Mouse (Mus musculus) hindbrain, embryonic 12.5 days (tissue): Measurements from ENCODE around the gene Tnfsf9. TPM values are rescaled to one million over a fixed set of nuclear protein-coding genes. Genes with fewer than 3 reads are reported as not detected.
A peak's percentile ranks its signal among the peaks of the same experiment; 100 is the strongest.

Source experiments
- ATAC-seq: fragments of 200-750 bp; cut with Nextera tagmentation; 2 replicates; pipeline ENCODE4 v1.8.0; 2017; ENCODE audit warnings: moderate TSS enrichment; ENCODE audit not compliant: low FRiP score
- H3K27ac ChIP-seq: fragments of 300-500 bp; sonication (generic); 2 replicates; pipeline ENCODE4 v1.5.1; 2016; ENCODE audit warnings: mild to moderate bottlenecking
- H3K27me3 ChIP-seq: fragments of 300-500 bp; sonication (generic); 2 replicates; pipeline ENCODE4 v1.6.1; 2016; ENCODE audit warnings: mild to moderate bottlenecking
- H3K36me3 ChIP-seq: fragments of 300-500 bp; sonication (generic); 2 replicates; pipeline ENCODE4 v1.6.1; 2016; ENCODE audit warnings: mild to moderate bottlenecking
- H3K4me1 ChIP-seq: fragments of 300-500 bp; sonication (generic); 2 replicates; pipeline ENCODE4 v1.6.1; 2016
- H3K4me2 ChIP-seq: fragments of 300-500 bp; sonication (generic); replicated peaks from 2 replicates; pipeline ENCODE4 v1.6.1; 2016; ENCODE audit warnings: mild to moderate bottlenecking
- H3K4me3 ChIP-seq: fragments of 300-500 bp; sonication (generic); 2 replicates; pipeline ENCODE4 v1.5.1; 2016; ENCODE audit warnings: mild to moderate bottlenecking
- H3K9ac ChIP-seq: fragments of 300-500 bp; sonication (generic); 2 replicates; pipeline ENCODE4 v1.6.1; 2016; ENCODE audit warnings: mild to moderate bottlenecking, moderate library complexity
- H3K9me3 ChIP-seq: fragments of 300-500 bp; sonication (generic); replicated peaks from 2 replicates; pipeline ENCODE4 v1.6.1; 2016; ENCODE audit warnings: mild to moderate bottlenecking
- WGBS: fragments of 180-500 bp; shearing (Covaris S2); methylation state at CpG from one replicate; pipeline ENCODE4 v1.1.7; 2016; 5-methylcytosine and 5-hydroxymethylcytosine counted together
- polyA plus RNA-seq: library from polyadenylated mRNA; unstranded; fragments of >200 nt; fragmentation: Nextera tagmentation; extraction: Ambion mirVana; gene quantifications from 2 replicates; pipeline ENCODE4 v1.2.1, GENCODE M21; 2016

Tnfsf9 gene
- polyA plus RNA-seq, 1 experiment from 2014 or later, result 6.1 TPM

DNA sequence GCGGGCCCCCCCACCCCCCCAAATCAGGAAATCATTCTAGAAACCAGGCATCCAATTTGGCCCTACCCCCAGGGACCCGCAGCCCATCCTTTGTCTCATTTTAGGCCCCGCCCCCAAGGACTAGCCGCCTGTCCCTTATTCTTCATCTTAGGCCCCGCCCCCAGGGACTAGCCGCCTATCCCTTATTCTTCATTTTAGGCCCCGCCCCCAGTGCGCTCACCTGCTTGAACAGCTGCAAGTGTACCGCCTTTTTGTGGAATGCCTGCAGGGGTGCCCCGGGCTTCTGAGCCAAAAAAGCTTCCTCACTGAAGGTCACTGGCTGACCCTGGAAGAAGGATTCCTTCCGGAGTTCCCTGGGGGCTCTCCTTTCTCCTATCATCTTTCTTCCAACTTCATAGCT is 34.4 kb upstream of the Tnfsf9 start:
- H3K4me2 ChIP-seq, result peak overlapping the region; percentile 38
- peak overlapping the region; percentile 32 for H3K9ac ChIP-seq

DNA sequence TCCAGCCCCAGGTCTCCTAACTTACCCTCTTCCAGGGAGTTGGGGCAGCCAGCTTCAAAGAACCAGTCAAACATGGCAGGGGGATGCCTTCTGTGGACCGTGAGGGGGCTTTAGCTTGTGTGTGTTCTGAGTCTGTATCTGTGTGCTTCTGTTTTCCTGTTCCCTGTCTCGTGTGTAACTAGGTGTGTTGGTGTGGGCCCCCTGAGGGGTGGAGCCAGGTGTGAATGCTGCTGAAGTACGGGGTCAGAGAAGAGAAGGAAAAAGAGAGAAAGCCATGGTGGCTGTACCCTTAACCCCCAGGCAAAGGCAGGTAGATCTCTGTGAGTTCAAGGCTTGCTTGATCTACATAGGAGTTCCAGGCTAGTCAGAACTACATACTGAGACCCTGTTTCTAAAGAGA is 28.2 kb upstream of the Tnfsf9 start:
- Histone ChIP-seq H3K27me3 (no peaks in the 10 kb centered on the region), H3K4me3 (no peak overlapping the region), H3K4me2 (no peak overlapping the region), H3K4me1 (0 out of 2 replicates have a peak, but pooled peaks cover 5% of the 10 kb centered on the region), H3K9ac (no peak overlapping the region), H3K9me3 (no peaks in the 10 kb centered on the region), H3K27ac (no peak overlapping the region), H3K36me3 (peaks cover 17% of the 10 kb centered on the region)
- ATAC-seq, result no peak
- WGBS, result 52% methylated on average over 3 of the region's 3 CpGs

More for the DNA sequence above, 34.4 kb upstream of the Tnfsf9 start:
- Histone ChIP-seq H3K27ac (no peak overlapping the region), H3K9me3 (no peaks in the 10 kb centered on the region), H3K36me3 (no peaks in the 10 kb centered on the region), H3K27me3 (peaks cover 3% of the 10 kb centered on the region; the same call in 1 of the 2 replicates), H3K4me1 (peaks cover 9% of the 10 kb centered on the region), H3K4me3 (0 out of 2 replicates have a peak overlapping the region, but pooled peaks have one; percentile 20)
- peak; percentile 47 for ATAC-seq
- WGBS, result under 1% methylated on average over 10 of the region's 11 CpGs

GRCm38 (mm10) chr17:57078336-57078735 is 26.8 kb upstream of the Tnfsf9 start, which contains the start of gene Dennd1c:
TSS of gene Dennd1c (minus strand) at chr17:57078514.
- peak; percentile 14; the same call in 1 of the 2 replicates for ATAC-seq
- Histone ChIP-seq H3K9ac (no peak within 1 kb of the TSS; the same call in 1 of the 2 replicates), H3K27ac (peak within 1 kb of the TSS; percentile 23; the same call in 1 of the 2 replicates), H3K4me3 (no peak within 1 kb of the TSS), H3K4me2 (no peak within 1 kb of the TSS), H3K27me3 (no peaks in the 10 kb centered on the region), H3K4me1 (peaks cover 7% of the 10 kb centered on the region; the same call in 1 of the 2 replicates), H3K36me3 (peaks cover 24% of the 10 kb centered on the region), H3K9me3 (no peaks in the 10 kb centered on the region)
- whole genome bisulfite sequencing, result 55% methylated on average over 6 of the region's 6 CpGs

DNA sequence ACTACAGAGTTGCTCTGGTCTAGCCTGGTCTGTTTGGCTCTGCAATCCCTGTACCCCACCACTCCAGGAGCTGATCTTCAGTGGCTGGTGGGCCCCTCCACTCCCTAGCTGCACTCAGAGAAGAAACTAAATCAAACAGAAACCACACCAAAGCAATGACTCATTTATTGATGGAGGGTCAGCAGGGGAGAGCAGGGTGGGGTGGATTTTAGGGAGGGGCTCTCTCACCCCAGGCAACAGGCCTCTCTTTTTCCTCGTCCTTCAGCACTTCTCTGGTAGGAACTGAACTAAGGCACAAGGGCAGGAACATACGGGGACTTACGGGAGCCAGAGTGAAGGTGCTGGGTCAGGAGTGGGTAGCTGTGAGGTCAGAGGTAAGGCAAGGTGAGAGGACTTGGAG is 25.2 kb upstream of the Tnfsf9 start:
- no peak overlapping the region for H3K4me3 ChIP-seq
- no peak overlapping the region for H3K4me2 ChIP-seq
- peaks cover 36% of the 10 kb centered on the region for H3K36me3 ChIP-seq
- no peak overlapping the region for H3K27ac ChIP-seq
- ATAC-seq, result no peak
- WGBS, result 70% methylated on average over 3 of the region's 3 CpGs
- H3K4me1 ChIP-seq, result peaks cover 13% of the 10 kb centered on the region; the same call in 1 of the 2 replicates
- no peaks in the 10 kb centered on the region for H3K27me3 ChIP-seq
- H3K9ac ChIP-seq, result no peak overlapping the region
- H3K9me3 ChIP-seq, result no peaks in the 10 kb centered on the region

- Histone ChIP-seq H3K4me3 (no peak overlapping the region), H3K9me3 (no peaks in the 10 kb centered on the region), H3K27me3 (no peaks in the 10 kb centered on the region), H3K4me2 (no peak overlapping the region), H3K4me1 (peaks cover 19% of the 10 kb centered on the region), H3K36me3 (peaks cover 42% of the 10 kb centered on the region), H3K27ac (no peak overlapping the region), H3K9ac (no peak overlapping the region)
- WGBS, result 93% methylated on average over 31 of the region's 31 CpGs
- no peak for ATAC-seq
Observed at GRCm38 (mm10) chr17:57081234-57081842, 23.8 kb upstream of the Tnfsf9 start.

DNA sequence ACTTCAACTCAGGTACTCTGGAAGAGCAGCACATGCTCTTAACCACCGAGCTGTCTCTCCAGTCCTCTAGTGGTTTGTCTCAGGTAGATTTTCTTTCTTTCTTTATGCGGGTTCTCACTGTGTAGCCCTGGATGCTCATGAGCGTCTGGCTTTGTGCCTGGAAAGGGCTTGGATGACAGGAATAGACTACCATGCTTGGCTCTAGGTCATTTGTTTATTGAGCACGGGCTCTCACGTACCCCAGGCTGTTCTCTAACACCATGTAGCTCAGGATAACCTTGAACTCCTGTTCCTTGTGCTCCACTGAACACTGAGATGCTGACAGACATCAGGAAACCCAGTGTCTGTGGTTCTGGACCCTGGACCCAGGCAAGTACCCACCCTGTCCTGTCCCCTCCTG is 22.6 kb upstream of the Tnfsf9 start:
- no peaks in the 10 kb centered on the region for H3K27me3 ChIP-seq
- H3K27ac ChIP-seq, result no peak overlapping the region
- no peak overlapping the region for H3K4me3 ChIP-seq
- peaks cover 42% of the 10 kb centered on the region for H3K36me3 ChIP-seq
- 84% methylated on average over 5 of the region's 5 CpGs for WGBS
- peaks cover 28% of the 10 kb centered on the region for H3K4me1 ChIP-seq
- no peaks in the 10 kb centered on the region for H3K9me3 ChIP-seq
- no peak overlapping the region for H3K4me2 ChIP-seq
- no peak overlapping the region for H3K9ac ChIP-seq
- no peak for ATAC-seq

GRCm38 (mm10) chr17:57085970-57086757 is 19.0 kb upstream of the Tnfsf9 start:
- Histone ChIP-seq H3K27me3 (peaks cover 3% of the 10 kb centered on the region; the same call in 1 of the 2 replicates), H3K9ac (no peak overlapping the region), H3K4me3 (peak overlapping the region; percentile 54), H3K4me2 (peak overlapping the region; percentile 64), H3K27ac (no peak overlapping the region), H3K36me3 (peaks cover 31% of the 10 kb centered on the region), H3K9me3 (no peaks in the 10 kb centered on the region), H3K4me1 (peaks cover 24% of the 10 kb centered on the region)
- ATAC-seq, result no peak
- 84% methylated on average over 11 of the region's 11 CpGs for WGBS

DNA sequence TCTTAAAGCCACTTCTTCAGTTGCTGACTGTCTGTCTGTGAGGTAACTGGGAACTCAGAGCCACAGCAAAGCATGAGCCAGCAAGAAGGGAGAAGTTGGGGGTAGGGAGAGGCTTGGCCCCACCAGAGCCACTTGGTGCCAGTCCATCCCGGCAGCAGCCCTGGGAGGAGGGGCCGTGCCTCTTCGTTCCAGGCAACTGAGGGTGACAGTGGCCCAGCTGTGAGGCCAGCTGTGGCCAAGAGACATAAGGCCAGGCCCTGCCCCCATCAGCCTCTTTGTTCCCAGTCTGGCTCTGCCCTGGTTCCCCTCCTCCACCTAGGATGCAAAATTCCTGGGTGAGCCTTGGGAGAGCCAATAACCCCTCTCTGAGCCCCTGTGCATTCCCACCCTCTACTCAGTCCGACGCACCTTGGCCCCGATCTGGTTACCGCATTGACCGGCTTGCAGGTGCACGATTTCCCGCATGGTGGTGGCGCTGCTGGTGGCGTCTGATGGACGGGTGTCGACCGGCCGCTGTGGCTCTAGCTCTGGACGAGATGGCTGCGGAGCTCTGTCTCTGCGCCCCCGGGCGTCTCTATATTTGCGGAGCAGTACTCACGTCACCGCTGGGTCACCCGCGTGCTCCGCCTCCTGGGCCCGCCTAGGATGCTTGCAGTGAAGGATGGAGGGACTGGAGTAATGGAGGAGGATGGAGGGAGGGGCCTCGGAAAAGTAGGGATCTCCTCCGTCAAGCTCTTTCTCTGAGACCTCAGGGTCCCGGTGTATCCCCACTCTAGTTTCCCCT is 17.9 kb upstream of the Tnfsf9 start, which contains the start of gene Tubb4a:
Tubb4a (minus strand) TSS at position 734 of the 784 bp plus-strand sequence.
- 1% methylated on average over 31 of the region's 31 CpGs for WGBS
- Histone ChIP-seq H3K27ac (peak within 1 kb of the TSS; percentile 85), H3K36me3 (peaks cover 23% of the 10 kb centered on the region), H3K27me3 (peaks cover 3% of the 10 kb centered on the region; the same call in 1 of the 2 replicates), H3K4me2 (peak within 1 kb of the TSS; percentile 64), H3K9me3 (0 out of 2 replicates have a peak, but pooled peaks cover 3% of the 10 kb centered on the region), H3K9ac (peak within 1 kb of the TSS; percentile 77), H3K4me3 (peak within 1 kb of the TSS; percentile 54), H3K4me1 (peaks cover 24% of the 10 kb centered on the region)
- peak; percentile 95 for ATAC-seq

GRCm38 (mm10) chr17:57094222-57094621 is 10.9 kb upstream of the Tnfsf9 start:
- H3K4me2 ChIP-seq, result no peak overlapping the region
- peaks cover 6% of the 10 kb centered on the region for H3K27me3 ChIP-seq
- H3K9me3 ChIP-seq, result 0 out of 2 replicates have a peak, but pooled peaks cover 3% of the 10 kb centered on the region
- no peak overlapping the region for H3K27ac ChIP-seq
- no peaks in the 10 kb centered on the region for H3K36me3 ChIP-seq
- H3K4me1 ChIP-seq, result peaks cover 10% of the 10 kb centered on the region
- H3K9ac ChIP-seq, result no peak overlapping the region
- no peak overlapping the region for H3K4me3 ChIP-seq
- ATAC-seq, result no peak
- WGBS, result 93% methylated on average over 3 of the region's 3 CpGs

DNA sequence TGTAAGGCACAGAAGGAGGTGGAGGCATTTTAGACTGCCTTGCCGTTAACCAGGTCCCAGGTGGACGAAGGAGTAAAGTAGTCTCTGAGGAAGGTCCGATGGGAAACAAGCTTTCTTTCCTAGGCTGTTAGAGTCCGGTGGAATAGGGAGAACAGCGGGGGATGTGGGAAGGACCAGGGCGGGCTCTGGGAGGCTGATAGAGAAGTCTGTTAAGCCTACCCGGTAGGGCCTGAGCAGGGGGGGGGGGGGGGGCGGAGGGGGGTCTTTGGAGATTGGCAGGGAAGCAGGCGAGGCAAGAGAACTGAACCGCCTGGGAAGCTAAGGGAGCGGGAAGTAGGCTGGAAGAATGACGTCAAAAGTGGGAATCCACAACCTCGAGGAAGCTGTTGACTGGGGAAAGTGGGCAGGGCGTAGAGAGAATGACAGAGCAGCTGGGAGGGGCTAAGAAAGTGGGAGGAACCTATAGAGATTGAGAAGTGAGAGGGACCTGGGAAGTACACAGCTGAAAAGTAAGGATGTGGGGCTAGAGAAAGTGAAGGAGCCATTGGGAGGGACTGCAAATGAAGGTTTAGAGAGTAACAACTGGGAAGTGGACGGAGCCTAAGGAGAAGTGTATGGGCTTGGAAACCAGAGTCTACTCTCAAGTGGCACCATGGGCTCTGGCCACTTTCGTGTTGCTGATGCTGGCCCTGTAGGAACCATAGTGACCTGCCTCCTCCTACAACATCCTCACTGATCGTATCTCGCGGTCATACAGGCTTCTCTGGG is 9.1 kb upstream of the Tnfsf9 start:
- Histone ChIP-seq H3K27ac (no peak overlapping the region), H3K9me3 (0 out of 2 replicates have a peak, but pooled peaks cover 3% of the 10 kb centered on the region), H3K4me3 (no peak overlapping the region), H3K4me1 (peaks cover 10% of the 10 kb centered on the region), H3K4me2 (peak overlapping the region; percentile 45), H3K9ac (no peak overlapping the region), H3K27me3 (peaks cover 6% of the 10 kb centered on the region), H3K36me3 (no peaks in the 10 kb centered on the region)
- ATAC-seq, result peak; percentile 78
- WGBS, result 2% methylated on average over 18 of the region's 19 CpGs

GRCm38 (mm10) chr17:57096623-57096920 is 8.6 kb upstream of the Tnfsf9 start:
- Histone ChIP-seq H3K4me3 (no peak overlapping the region), H3K9me3 (0 out of 2 replicates have a peak, but pooled peaks cover 3% of the 10 kb centered on the region), H3K27ac (no peak overlapping the region), H3K36me3 (no peaks in the 10 kb centered on the region), H3K4me2 (peak overlapping the region; percentile 45), H3K27me3 (peaks cover 6% of the 10 kb centered on the region), H3K4me1 (peaks cover 10% of the 10 kb centered on the region), H3K9ac (no peak overlapping the region)
- under 1% methylated on average over 11 of the region's 11 CpGs for WGBS
- peak; percentile 82 for ATAC-seq
